ENCODE assay signal across 8 mouse cellular contexts in the genomic region with DNA sequence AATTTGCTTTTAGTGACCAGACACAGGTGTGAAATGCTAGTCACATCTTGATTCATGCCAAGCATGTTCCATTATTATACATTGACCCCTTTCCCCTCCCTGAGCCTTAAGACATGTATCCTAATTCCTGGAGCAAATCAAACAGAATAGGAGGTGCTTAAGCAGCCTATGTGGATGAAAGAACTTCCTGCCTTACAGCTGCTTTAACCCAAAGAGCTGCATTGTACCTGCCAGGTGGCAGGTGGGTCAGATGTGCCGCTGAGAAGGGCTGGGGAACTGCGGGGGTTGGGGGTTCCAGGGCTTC. TPM values are rescaled to one million over a fixed set of nuclear protein-coding genes. Genes with fewer than 3 reads are reported as not detected.
DNase-seq lines count a peak whose midpoint lies in the region; ATAC-seq and TF ChIP-seq lines count a peak whose summit lies in the region.

No protein-coding gene starts in this region.

- ATAC-seq in limb, embryonic 12.5 days (ENCODE audit: insufficient number of reproducible peaks, insufficient read depth, low FRiP score, low TSS enrichment, low read depth): no peak
- no peak for ATAC-seq in stomach, embryonic 15.5 days (ENCODE audit: insufficient read depth, low FRiP score, low read depth)

- H3K27ac ChIP-seq in cerebellum, adult 2 months (ENCODE audit: insufficient read depth, low read length): peak overlapping the region; percentile 98
- peak overlapping the region; percentile 90 for H3K27ac ChIP-seq in testis, adult 2 months (ENCODE audit: control insufficient read depth, insufficient read depth, low read depth, low read length)
- peak overlapping the region; percentile 99 for H3K27ac ChIP-seq in limb, embryonic 12.5 days
- peak overlapping the region; percentile 99 for H3K27ac ChIP-seq in stomach, embryonic 15.5 days

- TF ChIP-seq CTCF in cerebellum, adult 2 months (IDR thresholded peaks at IDR 0.05; ENCODE audit: borderline replicate concordance, insufficient read depth, low read depth, low read length): no peak
- TF ChIP-seq CTCF in testis, adult 2 months (IDR thresholded peaks at IDR 0.05; ENCODE audit: control insufficient read depth, insufficient read depth, insufficient replicate concordance, low read depth, low read length): no peak

- H3K4me2 ChIP-seq in limb, embryonic 12.5 days: peak overlapping the region; percentile 79
- peak overlapping the region; percentile 87 for H3K4me2 ChIP-seq in stomach, embryonic 15.5 days

- H3K36me3 ChIP-seq in testis, adult 2 months (ENCODE audit: control insufficient read depth, insufficient read depth, low read length): no peaks in the 10 kb centered on the region
- H3K36me3 ChIP-seq in limb, embryonic 12.5 days: peaks cover 9% of the 10 kb centered on the region; the same call in 1 of the 2 replicates
- H3K36me3 ChIP-seq in stomach, embryonic 15.5 days: no peaks in the 10 kb centered on the region

- peak overlapping the region; percentile 92 for H3K4me3 ChIP-seq in cerebellum, adult 2 months (replicated peaks; ENCODE audit: insufficient read depth, low read depth, low read length)
- H3K4me3 ChIP-seq in testis, adult 2 months (ENCODE audit: control insufficient read depth, low read depth, low read length): peak overlapping the region; percentile 96
- H3K4me3 ChIP-seq in limb, embryonic 12.5 days (replicated peaks): peak overlapping the region; percentile 86
- peak overlapping the region; percentile 82 for H3K4me3 ChIP-seq in stomach, embryonic 15.5 days (replicated peaks)

- TF ChIP-seq POLR2A in cerebellum, adult 2 months (IDR thresholded peaks at IDR 0.05; ENCODE audit: borderline replicate concordance, insufficient read depth, low read length): no peak
- no peak for TF ChIP-seq POLR2A in testis, adult 2 months (IDR thresholded peaks at IDR 0.05; ENCODE audit: control insufficient read depth, low read depth, low read length)

- 2% methylated on average over 2 of the region's 2 CpGs for WGBS in cerebellum, adult 2 months
- WGBS in limb, embryonic 12.5 days: 0% methylated on average over 2 of the region's 2 CpGs
- 4% methylated on average over 2 of the region's 2 CpGs for WGBS in stomach, embryonic 15.5 days

- no peaks in the 10 kb centered on the region for H3K27me3 ChIP-seq in cerebellum, adult 2 months (ENCODE audit: control insufficient read depth, insufficient read depth, low read length)
- no peaks in the 10 kb centered on the region for H3K27me3 ChIP-seq in testis, adult 2 months (ENCODE audit: control insufficient read depth, insufficient read depth, low read length)
- H3K27me3 ChIP-seq in limb, embryonic 12.5 days: no peaks in the 10 kb centered on the region
- no peaks in the 10 kb centered on the region for H3K27me3 ChIP-seq in stomach, embryonic 15.5 days (replicated peaks)

- DNase-seq in cerebellum, adult 2 months: no peak
- DNase-seq in cerebellum, adult 11 months: no peak
- DNase-seq in testis, postnatal 14 days (ENCODE audit: low spot score): no peak
- DNase-seq in frontal cortex, postnatal 36 days (ENCODE audit: low spot score in 2 of 2): no peak
- no peak for DNase-seq in embryo, embryonic 9.5 days (ENCODE audit: extremely low spot score)

- H3K9me3 ChIP-seq in limb, embryonic 12.5 days: no peaks in the 10 kb centered on the region
- no peaks in the 10 kb centered on the region for H3K9me3 ChIP-seq in stomach, embryonic 15.5 days

- peaks cover 9% of the 10 kb centered on the region; the same call in 1 of the 2 replicates for H3K4me1 ChIP-seq in cerebellum, adult 2 months (ENCODE audit: control insufficient read depth, insufficient read depth, low read length)
- peaks cover 7% of the 10 kb centered on the region for H3K4me1 ChIP-seq in testis, adult 2 months (ENCODE audit: control insufficient read depth, insufficient read depth, low read length)
- peaks cover 14% of the 10 kb centered on the region for H3K4me1 ChIP-seq in limb, embryonic 12.5 days (replicated peaks)
- 0 out of 2 replicates have a peak, but pooled peaks cover 7% of the 10 kb centered on the region for H3K4me1 ChIP-seq in stomach, embryonic 15.5 days

- H3K9ac ChIP-seq in limb, embryonic 12.5 days (replicated peaks): peak overlapping the region; percentile 98
- H3K9ac ChIP-seq in stomach, embryonic 15.5 days: peak overlapping the region; percentile 95

RNA-seq across cellular contexts. Expression of a gene that starts 0.4 kb away (rescaled TPM):
- polyA plus RNA-seq in cerebellum, adult 2 months (2012; rRNA removed): 25.6 and 27.4 TPM in 2 replicates
- polyA plus RNA-seq in testis, adult 2 months (2012; rRNA removed): 65.5 and 76.7 TPM in 2 replicates
- polyA plus RNA-seq in limb, embryonic 12.5 days (2016; fragmentation: Nextera tagmentation; extraction: Ambion mirVana): 11.0 and 11.6 TPM in 2 replicates
- 10.6 and 12.3 TPM in 2 replicates for polyA plus RNA-seq in stomach, embryonic 15.5 days (2015; fragmentation: Nextera tagmentation; extraction: Ambion mirVana)

RNA-seq across cellular contexts. Expression of a gene that starts 2.8 kb away (rescaled TPM):
- 409 and 430 TPM in 2 replicates for polyA plus RNA-seq in cerebellum, adult 2 months (2012; rRNA removed)
- polyA plus RNA-seq in testis, adult 2 months (2012; rRNA removed): 782 and 970 TPM in 2 replicates
- 2,591 and 2,901 TPM in 2 replicates for polyA plus RNA-seq in limb, embryonic 12.5 days (2016; fragmentation: Nextera tagmentation; extraction: Ambion mirVana)
- 1,483 and 1,616 TPM in 2 replicates for polyA plus RNA-seq in stomach, embryonic 15.5 days (2015; fragmentation: Nextera tagmentation; extraction: Ambion mirVana)

RNA-seq across cellular contexts. Expression of a gene that starts 51.2 kb away (rescaled TPM):
- polyA plus RNA-seq in cerebellum, adult 2 months (2012; rRNA removed): 92.8 and 95.0 TPM in 2 replicates
- polyA plus RNA-seq in testis, adult 2 months (2012; rRNA removed): 12.9 and 15.0 TPM in 2 replicates
- polyA plus RNA-seq in limb, embryonic 12.5 days (2016; fragmentation: Nextera tagmentation; extraction: Ambion mirVana): 94.0 and 98.3 TPM in 2 replicates
- polyA plus RNA-seq in stomach, embryonic 15.5 days (2015; fragmentation: Nextera tagmentation; extraction: Ambion mirVana): 107 and 111 TPM in 2 replicates
